Mouse (Mus musculus): ENCODE data around the gene Gm12886. TPM values are rescaled to one million over a fixed set of nuclear protein-coding genes. Genes with fewer than 3 reads are reported as not detected.

Gene Gm12886
- polyA plus RNA-seq (2012; rRNA removed) = not detected in 2 replicates

DNA sequence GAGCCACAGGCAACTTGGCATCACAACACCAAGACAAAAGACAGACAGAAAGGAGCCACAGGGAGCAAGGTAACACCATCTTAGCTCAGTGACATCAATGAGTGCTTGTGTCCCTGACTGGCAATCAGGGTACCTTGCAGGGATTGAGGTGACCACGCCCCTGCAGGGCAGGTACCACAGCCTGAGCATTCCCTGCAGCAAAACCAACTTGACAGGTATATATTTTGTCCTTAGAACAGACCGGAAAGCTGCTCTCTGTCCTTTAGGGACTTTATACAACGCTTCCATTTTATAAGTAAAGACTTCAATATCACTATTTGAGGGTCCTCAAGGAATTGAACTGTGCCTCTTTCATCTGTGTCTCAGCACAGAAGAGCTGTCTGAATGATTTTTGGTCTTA is at the start of gene Gm12886:
Gm12886 (minus strand) TSS at position 101 of the 400 bp plus-strand sequence.
- no peak for DNase-seq (ENCODE audit: low read depth)

Other genes starting within 250 kb of the Gm12886 start
- gene Rlf, start 208.0 kb downstream of the Gm12886 start, polyA plus RNA-seq (2012; rRNA removed) = 4.6 and 5.5 TPM in 2 replicates
- gene Gm12888, start 98.2 kb downstream of the Gm12886 start, polyA plus RNA-seq (2012; rRNA removed) = not detected in 2 replicates
- gene Gm12887, start 199.0 kb upstream of the Gm12886 start, polyA plus RNA-seq (2012; rRNA removed) = not detected in 2 replicates